Mouse (Mus musculus) bone marrow, adult 2 months (tissue): ENCODE measurements around the gene Wdhd1.

Source experiments
- CTCF ChIP-seq: fragments of 200-500 bp; IDR thresholded peaks from 2 replicates; pipeline ENCODE4 v1.5.1; 2011; ENCODE audit warnings: low read length, control low read depth; ENCODE audit not compliant: control insufficient read depth, insufficient read depth
- POLR2A ChIP-seq: fragments of 200-500 bp; IDR thresholded peaks from 2 replicates; pipeline ENCODE4 v1.6.1; 2011; ENCODE audit warnings: low read depth, mild to moderate bottlenecking, control low read depth, low read length, borderline replicate concordance; ENCODE audit not compliant: control insufficient read depth

DNA sequence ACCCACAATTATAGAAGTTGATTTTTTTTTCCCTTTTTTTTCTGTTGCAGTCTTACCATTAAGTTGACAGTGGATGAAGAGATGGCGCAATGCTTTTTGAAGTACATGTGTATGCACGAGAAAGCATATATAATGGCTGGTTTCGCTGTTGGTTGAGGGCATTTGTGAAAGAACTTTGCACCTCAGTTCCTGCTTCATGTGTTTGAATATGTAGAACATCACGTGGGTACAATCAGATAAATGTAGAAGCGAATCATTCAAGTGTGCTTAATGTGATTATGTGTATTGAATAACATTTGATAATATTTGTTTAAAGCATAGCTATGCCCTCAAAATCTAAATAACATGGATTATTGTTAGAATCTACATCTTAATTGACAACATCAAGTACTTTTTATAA lies 42.7 kb upstream of the Wdhd1 start:
- TF ChIP-seq CTCF (no peak), POLR2A (no peak)
